ENCODE assay signal across 27 mouse cellular contexts in the genomic region with DNA sequence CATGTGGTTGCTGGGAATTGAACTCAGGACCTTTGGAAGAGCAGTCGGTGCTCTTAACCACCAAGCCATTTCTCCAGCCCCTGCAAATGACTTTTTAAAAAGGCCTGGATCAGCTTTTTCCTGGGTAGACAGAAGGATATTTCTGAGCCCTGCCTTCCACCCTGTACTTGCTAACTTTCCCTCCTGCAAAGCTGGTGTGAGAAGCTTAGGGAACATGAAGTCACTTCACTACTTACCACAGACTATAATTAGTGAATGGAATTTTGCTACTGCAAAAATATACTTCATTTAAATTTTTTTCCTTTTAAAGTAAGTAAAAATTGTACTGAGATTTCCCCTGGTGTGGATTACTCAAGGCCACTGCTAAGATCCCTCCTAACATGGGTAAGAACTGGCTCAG.
"Had no signal": no experiment of that assay in that cellular context is flagged by ENCODE, and none has a peak within 500 bp of the region (broad histone marks: within the 10 kb centered on the region; RNA-seq: fewer than 3 reads in every experiment).

No protein-coding gene starts in this region.

- H3K27me3 ChIP-seq: heart, embryonic 13.5 days; heart, embryonic 15.5 days; hindbrain, embryonic 13.5 days; hindbrain, embryonic 15.5 days; intestine, embryonic 15.5 days; limb, embryonic 12.5 days; liver, embryonic 13.5 days; liver, embryonic 15.5 days had no signal

- H3K4me3 ChIP-seq: heart, adult 2 months; heart, embryonic 13.5 days; heart, embryonic 15.5 days; hindbrain, embryonic 13.5 days; hindbrain, embryonic 15.5 days; intestine, embryonic 15.5 days; layer of hippocampus, adult 2 months; limb, embryonic 10.5 days; limb, embryonic 12.5 days; liver, embryonic 13.5 days; liver, embryonic 15.5 days had no signal

- H3K4me2 ChIP-seq: heart, embryonic 11.5 days; heart, embryonic 13.5 days; heart, embryonic 15.5 days; hindbrain, embryonic 13.5 days; hindbrain, embryonic 15.5 days; intestine, embryonic 15.5 days; limb, embryonic 12.5 days; liver, embryonic 11.5 days; liver, embryonic 13.5 days; liver, embryonic 15.5 days had no signal

- ATAC-seq: forebrain, postnatal 0 days; inflammation-experienced regulatory T-cells, adult 6 months; intestine, embryonic 15.5 days; intestine, postnatal 0 days had no signal

- H3K4me1 ChIP-seq: limb, embryonic 10.5 days; limb, embryonic 12.5 days; liver, embryonic 13.5 days; liver, embryonic 15.5 days had no signal

- DNase-seq: forebrain, postnatal 0 days; gastrocnemius, postnatal 10 days; gastrocnemius, postnatal 36 days; heart, adult 11 months; heart, adult 2 months; heart, postnatal 14 days; heart, postnatal 36 days; kidney, adult 18-20 months; kidney, adult 8-10 months; kidney, postnatal 10 days; kidney, postnatal 25 days; kidney, postnatal 4 days; liver; liver, embryonic 13.5 days had no signal

- H3K9ac ChIP-seq: forebrain, postnatal 0 days; heart, embryonic 13.5 days; heart, embryonic 15.5 days; hindbrain, embryonic 13.5 days; hindbrain, embryonic 15.5 days; intestine, embryonic 15.5 days; limb, embryonic 12.5 days; liver, embryonic 13.5 days; liver, embryonic 15.5 days had no signal

- H3K27ac ChIP-seq: heart, adult 2 months; heart, embryonic 13.5 days; heart, embryonic 15.5 days; hindbrain, embryonic 13.5 days; hindbrain, embryonic 15.5 days; intestine, embryonic 15.5 days; layer of hippocampus, adult 2 months; limb, embryonic 10.5 days; limb, embryonic 12.5 days; liver, embryonic 13.5 days; liver, embryonic 15.5 days had no signal

- H3K9me3 ChIP-seq: heart, embryonic 13.5 days; heart, embryonic 15.5 days; hindbrain, embryonic 13.5 days; hindbrain, embryonic 15.5 days; intestine, embryonic 15.5 days; limb, embryonic 10.5 days; limb, embryonic 12.5 days; liver, embryonic 13.5 days; liver, embryonic 15.5 days had no signal
